Mouse (Mus musculus) midbrain, embryonic 13.5 days (tissue): ENCODE measurements around the gene Hoxa3. TPM values are rescaled to one million over a fixed set of nuclear protein-coding genes. Genes with fewer than 3 reads are reported as not detected.

Experiments used
- ATAC-seq: fragments of 200-750 bp; cut with Nextera tagmentation; 2 replicates; pipeline ENCODE4 v1.8.0; 2017; ENCODE audit warnings: mild to moderate bottlenecking, moderate TSS enrichment, moderate library complexity
- H3K27ac ChIP-seq: fragments of 300-500 bp; sonication (generic); 2 replicates; pipeline ENCODE4 v1.5.1; 2015; ENCODE audit warnings: inconsistent platforms, mild to moderate bottlenecking, moderate library complexity
- H3K27me3 ChIP-seq: fragments of 300-500 bp; sonication (generic); 2 replicates; pipeline ENCODE4 v1.6.1; 2015; ENCODE audit warnings: mild to moderate bottlenecking, inconsistent platforms
- H3K36me3 ChIP-seq: fragments of 300-500 bp; sonication (generic); 2 replicates; pipeline ENCODE4 v1.6.1; 2015; ENCODE audit warnings: mild to moderate bottlenecking, inconsistent platforms
- H3K4me1 ChIP-seq: fragments of 300-500 bp; sonication (generic); replicated peaks from 2 replicates; pipeline ENCODE4 v1.6.1; 2015; ENCODE audit warnings: inconsistent platforms
- H3K4me2 ChIP-seq: fragments of 300-500 bp; sonication (generic); replicated peaks from 2 replicates; pipeline ENCODE4 v1.6.1; 2015; ENCODE audit warnings: moderate library complexity, mild to moderate bottlenecking, inconsistent platforms
- H3K4me3 ChIP-seq: fragments of 300-500 bp; sonication (generic); replicated peaks from 2 replicates; pipeline ENCODE4 v1.5.1; 2015; ENCODE audit warnings: mild to moderate bottlenecking, inconsistent platforms
- H3K9ac ChIP-seq: fragments of 300-500 bp; sonication (generic); replicated peaks from 2 replicates; pipeline ENCODE4 v1.6.1; 2015; ENCODE audit warnings: mild to moderate bottlenecking, inconsistent platforms
- H3K9me3 ChIP-seq: fragments of 300-500 bp; sonication (generic); 2 replicates; pipeline ENCODE4 v1.6.1; 2016; ENCODE audit warnings: mild to moderate bottlenecking, inconsistent platforms
- WGBS: fragments of 180-500 bp; shearing (Covaris S2); methylation state at CpG from one replicate; pipeline ENCODE4 v1.1.7; 2015; 5-methylcytosine and 5-hydroxymethylcytosine counted together
- polyA plus RNA-seq: library from polyadenylated mRNA; unstranded; fragments of >200 nt; fragmentation: Nextera tagmentation; extraction: Ambion mirVana; gene quantifications from 2 replicates; pipeline ENCODE4 v1.2.1, GENCODE M21; 2015

The Hoxa3 gene
- polyA plus RNA-seq, 1 experiment from 2014 or later: not detected

- Histone ChIP-seq H3K9ac (no peak overlapping the region), H3K27me3 (peaks cover 99% of the 10 kb centered on the region), H3K4me2 (no peak overlapping the region), H3K9me3 (no peaks in the 10 kb centered on the region), H3K4me1 (no peaks in the 10 kb centered on the region), H3K4me3 (no peak overlapping the region), H3K36me3 (no peaks in the 10 kb centered on the region), H3K27ac (no peak overlapping the region)
- WGBS: 2% methylated on average over 4 of the region's 4 CpGs
- ATAC-seq: no peak
Measured at GRCm38 (mm10) chr6:52178918-52179665, 34.0 kb downstream of the Hoxa3 start.

- no peak overlapping the region for H3K9ac ChIP-seq
- no peaks in the 10 kb centered on the region for H3K36me3 ChIP-seq
- H3K27me3 ChIP-seq: peaks cover 99% of the 10 kb centered on the region
- H3K27ac ChIP-seq: no peak overlapping the region
- ATAC-seq: no peak
- 1% methylated on average over 9 of the region's 9 CpGs for WGBS
- peaks cover under 1% of the 10 kb centered on the region for H3K4me1 ChIP-seq
- H3K4me2 ChIP-seq: no peak overlapping the region
- no peak overlapping the region for H3K4me3 ChIP-seq
- no peaks in the 10 kb centered on the region for H3K9me3 ChIP-seq
Measured at GRCm38 (mm10) chr6:52177806-52178205, 35.3 kb downstream of the Hoxa3 start.

GRCm38 (mm10) chr6:52177061-52177735 lies 35.9 kb downstream of the Hoxa3 start, which contains the start of gene 5730596B20Rik:
Gene 5730596B20Rik, plus strand, starts transcription at chr6:52177498.
- WGBS: under 1% methylated on average over 36 of the region's 36 CpGs
- no peak for ATAC-seq
- H3K4me2 ChIP-seq: no peak within 1 kb of the TSS

GRCm38 (mm10) chr6:52176391-52176790 lies 36.7 kb downstream of the Hoxa3 start:
- peaks cover 7% of the 10 kb centered on the region for H3K4me1 ChIP-seq
- H3K27ac ChIP-seq: no peak overlapping the region
- no peak overlapping the region for H3K9ac ChIP-seq
- H3K36me3 ChIP-seq: no peaks in the 10 kb centered on the region
- no peak overlapping the region for H3K4me3 ChIP-seq
- H3K4me2 ChIP-seq: no peak overlapping the region
- 1% methylated on average over 6 of the region's 6 CpGs for WGBS
- H3K27me3 ChIP-seq: peaks cover 99% of the 10 kb centered on the region
- H3K9me3 ChIP-seq: no peaks in the 10 kb centered on the region
- ATAC-seq: no peak

More at GRCm38 (mm10) chr6:52177061-52177735, 35.9 kb downstream of the Hoxa3 start, which contains the start of gene 5730596B20Rik:
- H3K9ac ChIP-seq: no peak within 1 kb of the TSS
- H3K4me1 ChIP-seq: peaks cover 7% of the 10 kb centered on the region
- H3K27me3 ChIP-seq: peaks cover 99% of the 10 kb centered on the region
- no peaks in the 10 kb centered on the region for H3K9me3 ChIP-seq
- H3K27ac ChIP-seq: no peak within 1 kb of the TSS
- no peak within 1 kb of the TSS for H3K4me3 ChIP-seq
- no peaks in the 10 kb centered on the region for H3K36me3 ChIP-seq

GRCm38 (mm10) chr6:52175864-52176263 lies 37.3 kb downstream of the Hoxa3 start:
- under 1% methylated on average over 21 of the region's 35 CpGs for WGBS
- Histone ChIP-seq H3K4me2 (no peak overlapping the region), H3K27ac (no peak overlapping the region)

GRCm38 (mm10) chr6:52174968-52175751 lies 38.0 kb downstream of the Hoxa3 start:
- no peak overlapping the region for H3K27ac ChIP-seq
- no peak overlapping the region for H3K9ac ChIP-seq
- H3K4me2 ChIP-seq: no peak overlapping the region
- no peak for ATAC-seq
- H3K27me3 ChIP-seq: peaks cover 99% of the 10 kb centered on the region
- H3K36me3 ChIP-seq: no peaks in the 10 kb centered on the region
- no peak overlapping the region for H3K4me3 ChIP-seq
- WGBS: under 1% methylated on average over 41 of the region's 41 CpGs
- no peaks in the 10 kb centered on the region for H3K9me3 ChIP-seq
- peaks cover 7% of the 10 kb centered on the region for H3K4me1 ChIP-seq

More at GRCm38 (mm10) chr6:52175864-52176263, 37.3 kb downstream of the Hoxa3 start:
- Histone ChIP-seq H3K9ac (no peak overlapping the region), H3K36me3 (no peaks in the 10 kb centered on the region), H3K4me1 (peaks cover 7% of the 10 kb centered on the region), H3K27me3 (peaks cover 99% of the 10 kb centered on the region), H3K9me3 (no peaks in the 10 kb centered on the region), H3K4me3 (no peak overlapping the region)
- no peak for ATAC-seq

- H3K4me2 ChIP-seq: no peak overlapping the region
- ATAC-seq: no peak
- H3K9ac ChIP-seq: no peak overlapping the region
- no peak overlapping the region for H3K4me3 ChIP-seq
- WGBS: 8% methylated on average over 4 of the region's 4 CpGs
- H3K9me3 ChIP-seq: no peaks in the 10 kb centered on the region
- no peaks in the 10 kb centered on the region for H3K36me3 ChIP-seq
- H3K4me1 ChIP-seq: peaks cover 7% of the 10 kb centered on the region
- H3K27ac ChIP-seq: no peak overlapping the region
- peaks cover 98% of the 10 kb centered on the region for H3K27me3 ChIP-seq
Measured at GRCm38 (mm10) chr6:52173648-52174047, 39.5 kb downstream of the Hoxa3 start.

GRCm38 (mm10) chr6:52172501-52172900 lies 40.6 kb downstream of the Hoxa3 start:
- no peak overlapping the region for H3K27ac ChIP-seq
- H3K9me3 ChIP-seq: no peaks in the 10 kb centered on the region
- H3K36me3 ChIP-seq: no peaks in the 10 kb centered on the region
- H3K4me3 ChIP-seq: peak overlapping the region; percentile 1; the same call in 1 of the 2 replicates
- WGBS: 0% methylated on average over 35 of the region's 35 CpGs
- ATAC-seq: no peak
- peaks cover 7% of the 10 kb centered on the region for H3K4me1 ChIP-seq
- peak overlapping the region; percentile 22; the same call in 1 of the 2 replicates for H3K4me2 ChIP-seq
- H3K27me3 ChIP-seq: peaks cover 98% of the 10 kb centered on the region
- H3K9ac ChIP-seq: no peak overlapping the region

GRCm38 (mm10) chr6:52171938-52172337 lies 41.2 kb downstream of the Hoxa3 start:
- no peak overlapping the region for H3K4me3 ChIP-seq
- peaks cover 98% of the 10 kb centered on the region for H3K27me3 ChIP-seq
- peaks cover 7% of the 10 kb centered on the region for H3K4me1 ChIP-seq
- H3K27ac ChIP-seq: no peak overlapping the region
- no peak overlapping the region for H3K4me2 ChIP-seq
- H3K36me3 ChIP-seq: no peaks in the 10 kb centered on the region
- no peaks in the 10 kb centered on the region for H3K9me3 ChIP-seq
- no peak overlapping the region for H3K9ac ChIP-seq
- ATAC-seq: no peak
- WGBS: 4% methylated on average over 7 of the region's 7 CpGs

GRCm38 (mm10) chr6:52171331-52171730 lies 41.8 kb downstream of the Hoxa3 start:
- H3K36me3 ChIP-seq: no peaks in the 10 kb centered on the region
- H3K27ac ChIP-seq: no peak overlapping the region
- 5% methylated on average over 4 of the region's 4 CpGs for WGBS
- peaks cover 98% of the 10 kb centered on the region for H3K27me3 ChIP-seq
- no peak overlapping the region for H3K4me2 ChIP-seq
- H3K9ac ChIP-seq: no peak overlapping the region
- H3K9me3 ChIP-seq: no peaks in the 10 kb centered on the region
- H3K4me1 ChIP-seq: peaks cover 7% of the 10 kb centered on the region
- no peak for ATAC-seq
- no peak overlapping the region for H3K4me3 ChIP-seq

GRCm38 (mm10) chr6:52170898-52171223 lies 42.3 kb downstream of the Hoxa3 start:
- no peak overlapping the region for H3K9ac ChIP-seq
- no peaks in the 10 kb centered on the region for H3K36me3 ChIP-seq
- H3K27me3 ChIP-seq: peaks cover 98% of the 10 kb centered on the region
- H3K4me1 ChIP-seq: peaks cover 7% of the 10 kb centered on the region
- H3K27ac ChIP-seq: no peak overlapping the region
- ATAC-seq: no peak
- H3K9me3 ChIP-seq: no peaks in the 10 kb centered on the region
- no peak overlapping the region for H3K4me3 ChIP-seq
- H3K4me2 ChIP-seq: no peak overlapping the region
- WGBS: 2% methylated on average over 5 of the region's 5 CpGs
